Mouse (Mus musculus) cerebellum, adult 2 months (tissue): ENCODE data around the gene Atf6b. TPM values are rescaled to one million over a fixed set of nuclear protein-coding genes. Genes with fewer than 3 reads are reported as not detected.

Source experiments
- DNase-seq, 2 experiments: peaks; one replicate each; pipeline ENCODE4 v3.0.0; 2021
- H3K27ac ChIP-seq: fragments of 200-500 bp; 2 replicates; pipeline ENCODE4 v1.5.1; 2012; ENCODE audit warnings: low read length, control low read depth, inconsistent platforms; ENCODE audit not compliant: insufficient read depth
- H3K27me3 ChIP-seq: fragments of 200-500 bp; 2 replicates; pipeline ENCODE4 v1.6.1; 2012; ENCODE audit warnings: inconsistent platforms, mild to moderate bottlenecking, low read length, moderate library complexity; ENCODE audit not compliant: control insufficient read depth, insufficient read depth
- H3K4me1 ChIP-seq: fragments of 200-500 bp; 2 replicates; pipeline ENCODE4 v1.6.1; 2011; ENCODE audit warnings: low read length; ENCODE audit not compliant: control insufficient read depth, insufficient read depth
- H3K4me3 ChIP-seq: fragments of 200-500 bp; replicated peaks from 2 replicates; pipeline ENCODE3; 2011; ENCODE audit warnings: mild to moderate bottlenecking, low read depth, low read length, control low read depth; ENCODE audit not compliant: insufficient read depth
- CTCF ChIP-seq: fragments of 200-500 bp; IDR thresholded peaks from 2 replicates; pipeline ENCODE4 v1.5.1; 2011; ENCODE audit warnings: low read depth, mild to moderate bottlenecking, control low read depth, low read length, moderate library complexity, borderline replicate concordance; ENCODE audit not compliant: insufficient read depth
- POLR2A ChIP-seq: fragments of 200-500 bp; IDR thresholded peaks from 2 replicates; pipeline ENCODE4 v1.6.1; 2011; ENCODE audit warnings: low read length, control low read depth, borderline replicate concordance; ENCODE audit not compliant: insufficient read depth
- WGBS: fragments of 180-500 bp; shearing (Covaris S2); methylation state at CpG from one replicate; pipeline ENCODE4 v1.1.7; 2018; 5-methylcytosine and 5-hydroxymethylcytosine counted together
- polyA plus RNA-seq: library from polyadenylated mRNA; depleted of rRNA; stranded (reverse); fragments of >200 nt; gene quantifications from 2 replicates; pipeline ENCODE4 v1.2.3, GENCODE M21; 2012

Atf6b gene
- polyA plus RNA-seq, 1 experiment, result 61.4 TPM

DNA sequence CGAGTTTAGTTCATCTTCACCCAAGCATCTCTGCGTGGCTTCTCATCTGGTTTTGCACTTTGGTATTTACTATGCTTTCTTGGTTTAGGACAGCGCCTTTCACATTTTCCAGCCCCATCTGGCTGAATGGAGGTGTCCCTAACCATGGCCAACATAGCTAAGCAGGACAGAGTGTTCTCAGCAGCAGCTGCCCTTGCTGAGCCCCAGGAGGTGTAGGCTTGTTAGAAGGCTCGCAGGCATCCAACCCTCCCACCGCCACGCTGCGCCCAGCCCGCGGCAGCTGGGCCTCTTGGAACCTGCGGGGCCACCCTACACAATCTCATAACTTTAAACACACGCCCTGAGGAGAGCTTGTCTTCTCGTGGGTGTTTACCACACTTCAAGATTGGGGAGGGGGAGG lies 29.7 kb downstream of the Atf6b start:
- WGBS, result 49% methylated on average over 12 of the region's 12 CpGs
- Histone ChIP-seq H3K27me3 (peaks cover 1% of the 10 kb centered on the region; the same call in 1 of the 2 replicates), H3K4me1 (no peaks in the 10 kb centered on the region), H3K27ac (no peak overlapping the region), H3K4me3 (no peak overlapping the region)
- DNase-seq, result no peak
- TF ChIP-seq CTCF (no peak), POLR2A (no peak)

- Histone ChIP-seq H3K27ac (no peak overlapping the region), H3K4me3 (no peak overlapping the region), H3K27me3 (no peaks in the 10 kb centered on the region), H3K4me1 (peaks cover under 1% of the 10 kb centered on the region; the same call in 1 of the 2 replicates)
- no peak for DNase-seq
- 80% methylated on average over 26 of the region's 26 CpGs for WGBS
- no peak for TF ChIP-seq CTCF
Measured at GRCm38 (mm10) chr17:34680191-34680590, 33.2 kb downstream of the Atf6b start.

- Histone ChIP-seq H3K27ac (no peak overlapping the region), H3K4me1 (peaks cover 5% of the 10 kb centered on the region; the same call in 1 of the 2 replicates), H3K27me3 (no peaks in the 10 kb centered on the region), H3K4me3 (no peak overlapping the region)
- TF ChIP-seq POLR2A (no peak), CTCF (no peak)
- WGBS, result 66% methylated on average over 4 of the region's 4 CpGs
- DNase-seq, result no peak
Measured at GRCm38 (mm10) chr17:34680621-34681020, 33.7 kb downstream of the Atf6b start.

DNA sequence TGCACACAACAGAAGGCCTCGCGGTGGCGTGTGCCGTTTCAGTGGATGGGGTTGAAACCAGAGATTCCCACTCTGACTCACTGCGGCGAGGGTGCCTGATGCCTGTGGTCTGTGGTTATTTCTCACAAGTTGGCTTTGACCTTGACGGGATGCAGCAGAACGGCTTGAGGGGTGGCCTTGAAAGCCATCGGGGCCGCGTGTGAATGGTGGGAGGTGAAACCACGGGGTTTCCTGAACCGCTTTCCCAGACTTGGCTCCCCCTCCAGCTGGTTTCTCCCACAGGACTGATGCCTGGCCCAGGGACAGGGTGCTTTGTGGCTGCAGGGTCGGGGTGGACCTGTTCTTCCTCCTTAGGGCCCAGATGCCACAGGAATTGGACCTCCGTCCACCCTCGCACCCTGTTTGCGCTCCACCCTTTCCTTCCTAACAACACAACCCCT lies 34.2 kb downstream of the Atf6b start:
- 69% methylated on average over 17 of the region's 17 CpGs for WGBS
- H3K4me1 ChIP-seq, result peaks cover 5% of the 10 kb centered on the region; the same call in 1 of the 2 replicates
- no peak for TF ChIP-seq CTCF
- TF ChIP-seq POLR2A, result no peak
- no peaks in the 10 kb centered on the region for H3K27me3 ChIP-seq
- no peak for DNase-seq
- no peak overlapping the region for H3K4me3 ChIP-seq
- H3K27ac ChIP-seq, result no peak overlapping the region

DNA sequence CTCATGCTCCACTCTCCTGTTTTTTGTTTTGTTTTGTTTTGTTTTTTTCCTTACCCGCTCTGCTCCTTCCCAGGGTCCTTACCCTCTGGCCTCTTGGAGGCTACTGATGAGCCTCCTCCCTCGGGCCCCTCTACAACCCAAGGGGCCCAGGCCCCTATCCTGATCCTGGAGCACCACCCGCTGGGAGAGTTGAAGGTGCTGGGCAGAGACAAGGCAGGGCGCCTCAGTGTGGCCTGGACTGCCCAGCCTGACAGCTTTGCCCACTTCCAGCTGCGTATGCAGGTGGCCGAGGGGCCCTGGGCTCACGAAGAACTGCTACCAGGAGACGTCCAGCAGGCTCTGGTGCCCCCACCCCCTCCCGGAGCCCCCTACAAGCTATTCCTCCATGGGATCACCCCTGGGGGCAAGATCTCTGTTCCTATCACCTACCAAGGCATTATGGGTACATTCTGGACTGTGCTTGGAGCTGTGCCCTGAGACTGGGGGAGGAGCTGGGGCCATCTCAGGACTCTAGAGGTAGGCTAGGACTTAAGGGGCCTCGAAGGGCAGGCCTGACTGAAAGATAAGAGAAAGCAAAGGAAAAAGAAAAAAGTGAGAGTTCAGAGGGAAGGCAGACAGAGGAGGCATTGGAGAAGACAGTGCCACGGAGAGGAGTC lies 35.1 kb downstream of the Atf6b start:
- no peak overlapping the region for H3K4me3 ChIP-seq
- no peak for DNase-seq
- no peak overlapping the region for H3K27ac ChIP-seq
- peaks cover 5% of the 10 kb centered on the region; the same call in 1 of the 2 replicates for H3K4me1 ChIP-seq
- TF ChIP-seq POLR2A (no peak), CTCF (no peak)
- 72% methylated on average over 11 of the region's 11 CpGs for WGBS
- H3K27me3 ChIP-seq, result no peaks in the 10 kb centered on the region

GRCm38 (mm10) chr17:34683179-34683578 lies 36.2 kb downstream of the Atf6b start:
- 79% methylated on average over 8 of the region's 8 CpGs for WGBS
- no peak overlapping the region for H3K4me3 ChIP-seq
- H3K27ac ChIP-seq, result no peak overlapping the region
- DNase-seq, result no peak
- peaks cover 5% of the 10 kb centered on the region; the same call in 1 of the 2 replicates for H3K4me1 ChIP-seq
- no peak for TF ChIP-seq CTCF
- H3K27me3 ChIP-seq, result no peaks in the 10 kb centered on the region

DNA sequence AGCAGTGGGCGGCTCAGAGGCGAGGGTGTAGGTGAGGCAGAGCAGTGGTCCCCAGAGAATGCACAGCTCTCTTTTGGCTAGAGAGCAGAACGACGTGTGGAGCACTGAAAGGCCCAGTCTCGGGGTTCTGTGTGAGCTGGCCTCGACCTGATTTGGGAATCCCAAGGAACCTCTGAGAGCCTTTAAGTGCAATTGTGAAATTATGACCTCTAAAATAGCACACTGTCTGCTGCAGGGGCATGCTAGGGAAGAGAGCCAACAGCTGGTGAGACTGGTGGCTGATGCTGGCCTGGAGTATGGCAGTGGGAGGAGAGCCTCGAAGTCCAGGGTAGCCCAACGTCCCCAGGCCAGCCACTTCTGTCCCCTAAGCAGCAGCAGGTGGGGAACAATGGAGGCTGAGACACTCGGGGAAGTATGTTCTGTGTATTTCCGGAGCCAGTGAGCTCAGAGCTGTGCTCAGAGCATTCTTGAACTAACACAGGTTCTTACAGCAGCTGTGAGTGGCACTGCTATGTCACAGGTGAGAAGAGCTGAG lies 36.8 kb downstream of the Atf6b start:
- 52% methylated on average over 10 of the region's 10 CpGs for WGBS
- H3K27ac ChIP-seq, result no peak overlapping the region
- H3K4me1 ChIP-seq, result peaks cover 5% of the 10 kb centered on the region; the same call in 1 of the 2 replicates
- no peak overlapping the region for H3K4me3 ChIP-seq
- H3K27me3 ChIP-seq, result no peaks in the 10 kb centered on the region
- no peak for DNase-seq
- no peak for TF ChIP-seq POLR2A
- TF ChIP-seq CTCF, result no peak

- TF ChIP-seq POLR2A, result no peak
- no peak for TF ChIP-seq CTCF
- no peak overlapping the region for H3K27ac ChIP-seq
- H3K4me1 ChIP-seq, result peaks cover 5% of the 10 kb centered on the region; the same call in 1 of the 2 replicates
- H3K4me3 ChIP-seq, result no peak overlapping the region
- WGBS, result 58% methylated on average over 9 of the region's 9 CpGs
- DNase-seq, result no peak
- no peaks in the 10 kb centered on the region for H3K27me3 ChIP-seq
Measured at GRCm38 (mm10) chr17:34684253-34684893, 37.4 kb downstream of the Atf6b start.
